Mouse (Mus musculus) G1E (cell line): ENCODE measurements around the gene Cd151.

Source experiments
- CTCF ChIP-seq: IDR thresholded peaks from 2 replicates; pipeline ENCODE4 v1.5.1; 2012; ENCODE audit warnings: low read depth, low read length, inconsistent platforms, mixed read lengths
- GATA1 ChIP-seq: IDR thresholded peaks from 2 replicates; pipeline ENCODE4 v1.6.1; 2012; ENCODE audit warnings: borderline replicate concordance, low read length, inconsistent platforms, mixed read lengths
- POLR2AphosphoS5 ChIP-seq: IDR thresholded peaks from 2 replicates; pipeline ENCODE4 v1.6.1; 2012; ENCODE audit warnings: low read depth, low read length, inconsistent platforms; ENCODE audit not compliant: insufficient replicate concordance
- TAL1 ChIP-seq: conservative IDR thresholded peaks from 2 replicates; pipeline ENCODE4 v1.6.1; 2012; ENCODE audit warnings: low read depth, low read length, inconsistent platforms, mixed read lengths

- TF ChIP-seq CTCF, result no peak
- TF ChIP-seq TAL1, result no peak
- TF ChIP-seq GATA1, result no peak
- no peak for TF ChIP-seq POLR2AphosphoS5
Measured at GRCm38 (mm10) chr7:141456739-141457138, 10.5 kb upstream of the Cd151 start.
